Mouse (Mus musculus): Measurements from ENCODE around the gene Elavl3. TPM values are rescaled to one million over a fixed set of nuclear protein-coding genes. Genes with fewer than 3 reads are reported as not detected.

Gene Elavl3
- total RNA-seq, 2 experiments from 2014 or later: 0.47 to 0.52 TPM

Other genes starting within 250 kb of the Elavl3 start
- gene Angptl8, start 216.5 kb downstream of the Elavl3 start, total RNA-seq (2021): not detected
- 10 to 100 TPM; 61.4 to 70.0 TPM for gene Dock6, start 199.4 kb downstream of the Elavl3 start, total RNA-seq (2021)
- 10 to 100 TPM in 1 of 2 experiments, 1 to 10 TPM in 1; 8.9 to 10.3 TPM for gene Rab3d, start 133.8 kb downstream of the Elavl3 start, total RNA-seq (2021)
- 1 to 10 TPM in 1 of 2 experiments, under 1 TPM in 1; 0.83 to 1.2 TPM for gene Ccdc159, start 124.6 kb downstream of the Elavl3 start, total RNA-seq (2021)
- 10 to 100 TPM; 20.1 to 21.3 TPM for gene Tmem205, start 124.5 kb downstream of the Elavl3 start, total RNA-seq (2021)
- 1 to 10 TPM; 3.0 to 3.1 TPM for gene Plppr2, start 115.0 kb downstream of the Elavl3 start, total RNA-seq (2021)
- 1 to 10 TPM; 8.8 to 9.0 TPM for gene Swsap1, start 96.3 kb downstream of the Elavl3 start, total RNA-seq (2021)
- 1 to 10 TPM; 1.7 to 2.1 TPM for gene Epor, start 88.5 kb downstream of the Elavl3 start, total RNA-seq (2021)
- under 1 TPM; 0.71 to 0.97 TPM for gene Rgl3, start 62.6 kb downstream of the Elavl3 start, total RNA-seq (2021)
- not detected for gene Ccdc151, start 49.4 kb downstream of the Elavl3 start, total RNA-seq (2021)
- gene Prkcsh, start 49.2 kb downstream of the Elavl3 start, total RNA-seq (2021): 10 to 100 TPM; 69.8 to 73.7 TPM
- gene Gm49318, start 19.2 kb upstream of the Elavl3 start, total RNA-seq (2021): under 1 TPM in 1 of 2 experiments, not detected in 1; 0.92 TPM
- gene Zfp653, start 19.4 kb upstream of the Elavl3 start, total RNA-seq (2021): 1 to 10 TPM; 8.4 to 9.0 TPM
- 10 to 100 TPM; 69.4 to 69.6 TPM for gene Ecsit, start 33.4 kb upstream of the Elavl3 start, total RNA-seq (2021)
- 10 to 100 TPM; 38.1 to 39.3 TPM for gene Cnn1, start 47.2 kb upstream of the Elavl3 start, total RNA-seq (2021)
- gene Elof1, start 65.1 kb upstream of the Elavl3 start, total RNA-seq (2021): 10 to 100 TPM; 60.1 to 63.4 TPM
- 1 to 10 TPM in 1 of 2 experiments, under 1 TPM in 1; 0.71 to 1.6 TPM for gene Acp5, start 83.7 kb upstream of the Elavl3 start, total RNA-seq (2021)
- gene Pigyl, start 104.8 kb upstream of the Elavl3 start, total RNA-seq (2021): 10 to 100 TPM; 31.0 to 31.9 TPM
- gene Zfp872, start 136.1 kb upstream of the Elavl3 start, total RNA-seq (2021): under 1 TPM; 0.14 to 0.18 TPM
- 10 to 100 TPM; 28.1 to 28.4 TPM for gene Zfp809, start 173.7 kb upstream of the Elavl3 start, total RNA-seq (2021)
- 1 to 10 TPM; 2.0 to 2.5 TPM for gene Zfp599, start 207.9 kb upstream of the Elavl3 start, total RNA-seq (2021)

All from heart, postnatal 4 days (tissue).